Mouse (Mus musculus): Measurements from ENCODE around the gene Dhx8. TPM values are rescaled to one million over a fixed set of nuclear protein-coding genes. Genes with fewer than 3 reads are reported as not detected.

The Dhx8 gene
- polyA plus RNA-seq, 1 experiment from 2014 or later, result 46.7 TPM

DNA sequence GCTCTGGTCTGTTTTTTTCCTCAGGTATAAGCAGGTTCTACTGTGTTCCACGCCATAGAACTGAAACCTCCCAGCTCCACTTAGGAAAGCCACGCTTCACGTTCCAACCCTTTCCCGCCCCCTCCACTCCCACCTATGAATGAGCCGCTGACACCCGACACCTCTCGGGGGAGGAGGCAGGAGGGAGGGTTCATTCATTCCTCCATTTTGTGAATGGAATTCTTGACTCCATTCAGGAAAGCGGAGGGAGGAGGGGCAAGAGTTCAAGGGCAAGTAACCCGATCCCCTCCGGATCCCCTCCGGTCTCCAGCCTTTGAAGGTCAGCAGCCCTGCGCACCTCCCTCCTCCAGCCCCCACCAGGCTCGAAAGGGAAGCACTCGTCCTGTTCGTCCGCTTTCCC, 39.7 kb downstream of the Dhx8 start:
- Histone ChIP-seq H3K36me3 (replicated peaks; ENCODE audit: control insufficient read depth, insufficient read depth, low read depth, low read length) (peaks cover 5% of the 10 kb centered on the region), H3K27ac (replicated peaks; ENCODE audit: low read depth, low read length) (no peak overlapping the region)
- ATAC-seq (replicated peaks; ENCODE audit: insufficient number of reproducible peaks, low FRiP score, low TSS enrichment, low read depth), result peak; percentile 78

DNA sequence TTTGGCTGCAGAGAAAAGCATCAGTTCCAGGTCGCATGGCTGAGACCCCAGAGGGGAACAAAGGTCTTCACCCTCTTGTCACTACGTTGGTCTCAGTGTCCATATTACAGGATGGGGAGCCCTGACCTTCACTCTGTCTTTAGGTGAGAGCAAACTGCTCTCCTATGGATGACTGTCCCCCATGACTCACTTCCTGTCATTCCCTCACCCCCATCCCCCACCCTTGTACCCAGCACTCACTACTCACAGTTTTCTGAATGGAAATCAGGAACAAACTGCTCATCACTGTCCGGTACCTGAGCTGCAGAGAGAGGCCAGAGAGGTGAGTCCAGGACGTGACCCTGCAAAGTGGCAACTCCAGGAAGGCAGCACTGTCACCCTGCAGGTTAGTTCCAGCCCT, 44.1 kb downstream of the Dhx8 start:
- H3K27me3 ChIP-seq (ENCODE audit: control insufficient read depth, insufficient read depth, low read length), result peaks cover 3% of the 10 kb centered on the region; the same call in 1 of the 2 replicates
- 67% methylated on average over 4 of the region's 4 CpGs for WGBS
- H3K4me2 ChIP-seq (ENCODE audit: low read depth, low read length), result no peak overlapping the region
- no peak overlapping the region for H3K27ac ChIP-seq (replicated peaks; ENCODE audit: low read depth, low read length)
- no peaks in the 10 kb centered on the region; the same call in 1 of the 2 replicates for H3K9me3 ChIP-seq (replicated peaks; ENCODE audit: control insufficient read depth, low read length)
- ATAC-seq (replicated peaks; ENCODE audit: insufficient number of reproducible peaks, low FRiP score, low TSS enrichment, low read depth), result no peak
- DNase-seq (ENCODE audit: low spot score), result no peak
- no peaks in the 10 kb centered on the region for H3K36me3 ChIP-seq (replicated peaks; ENCODE audit: control insufficient read depth, insufficient read depth, low read depth, low read length)
- H3K4me1 ChIP-seq (ENCODE audit: control insufficient read depth, insufficient read depth, low read length), result no peaks in the 10 kb centered on the region; the same call in none of the 2 replicates
- H3K4me3 ChIP-seq (ENCODE audit: low read depth, low read length), result no peak overlapping the region
- H3K9ac ChIP-seq (replicated peaks; ENCODE audit: low read length), result no peak overlapping the region

More for the DNA sequence above, 39.7 kb downstream of the Dhx8 start:
- no peaks in the 10 kb centered on the region; the same call in none of the 2 replicates for H3K4me1 ChIP-seq (ENCODE audit: control insufficient read depth, insufficient read depth, low read length)
- H3K4me2 ChIP-seq (ENCODE audit: low read depth, low read length), result peak overlapping the region; percentile 14; the same call in 1 of the 2 replicates
- H3K9me3 ChIP-seq (replicated peaks; ENCODE audit: control insufficient read depth, low read length), result no peaks in the 10 kb centered on the region; the same call in 1 of the 2 replicates
- no peak overlapping the region for H3K4me3 ChIP-seq (ENCODE audit: low read depth, low read length)
- WGBS, result 0% methylated on average over 12 of the region's 16 CpGs
- DNase-seq (ENCODE audit: low spot score), result peak; percentile 97
- peaks cover 3% of the 10 kb centered on the region; the same call in 1 of the 2 replicates for H3K27me3 ChIP-seq (ENCODE audit: control insufficient read depth, insufficient read depth, low read length)
- H3K9ac ChIP-seq (replicated peaks; ENCODE audit: low read length), result no peak overlapping the region

DNA sequence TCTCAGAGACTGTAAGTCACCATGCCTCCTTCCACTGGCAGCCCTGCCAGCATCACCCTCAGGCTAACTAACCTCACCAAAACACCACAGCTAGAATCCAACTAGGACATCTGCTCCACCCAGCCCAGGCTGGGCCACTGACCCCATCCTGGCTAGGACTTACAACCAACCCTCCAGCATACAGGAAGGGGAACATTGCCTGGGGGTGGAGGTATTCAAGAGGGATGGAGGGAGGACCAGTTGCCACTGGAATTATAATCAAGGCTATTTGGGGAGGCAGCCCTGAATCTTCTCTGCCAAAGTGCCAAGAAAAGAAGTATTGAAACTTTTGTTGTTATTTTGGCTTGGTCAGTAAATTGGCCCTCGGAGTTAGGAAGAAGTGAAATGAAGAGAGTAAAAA, 50.4 kb downstream of the Dhx8 start:
- no peaks in the 10 kb centered on the region; the same call in 1 of the 2 replicates for H3K4me1 ChIP-seq (ENCODE audit: control insufficient read depth, insufficient read depth, low read length)
- ATAC-seq (replicated peaks; ENCODE audit: insufficient number of reproducible peaks, low FRiP score, low TSS enrichment, low read depth) (no peak), DNase-seq (ENCODE audit: low spot score) (no peak)
- no peaks in the 10 kb centered on the region for H3K9me3 ChIP-seq (replicated peaks; ENCODE audit: control insufficient read depth, low read length)
- peaks cover 34% of the 10 kb centered on the region for H3K27me3 ChIP-seq (ENCODE audit: control insufficient read depth, insufficient read depth, low read length)
- no peak overlapping the region for H3K9ac ChIP-seq (replicated peaks; ENCODE audit: low read length)
- 65% methylated on average over 1 of the region's 1 CpGs for WGBS
- no peaks in the 10 kb centered on the region for H3K36me3 ChIP-seq (replicated peaks; ENCODE audit: control insufficient read depth, insufficient read depth, low read depth, low read length)
- H3K27ac ChIP-seq (replicated peaks; ENCODE audit: low read depth, low read length), result no peak overlapping the region
- H3K4me3 ChIP-seq (ENCODE audit: low read depth, low read length), result no peak overlapping the region
- H3K4me2 ChIP-seq (ENCODE audit: low read depth, low read length), result no peak overlapping the region

DNA sequence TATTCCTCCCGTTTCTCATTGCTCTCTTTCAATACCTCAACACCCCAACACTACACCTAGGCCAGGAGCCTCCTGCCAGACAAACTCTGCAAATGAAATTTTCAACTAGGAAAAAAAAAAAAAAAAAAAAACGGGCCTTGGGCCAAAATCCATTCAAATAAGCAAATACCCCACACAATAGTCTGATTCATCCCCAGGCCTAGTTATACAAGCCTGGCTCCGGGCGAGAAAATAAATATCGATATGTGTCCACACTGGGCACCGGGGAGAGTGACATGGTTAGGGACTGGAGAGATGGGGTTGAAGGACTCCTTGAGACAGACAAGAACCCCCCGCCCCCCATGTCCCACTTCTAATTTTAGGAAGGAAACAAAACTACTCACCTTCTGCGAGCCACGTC, 50.9 kb downstream of the Dhx8 start:
- H3K27me3 ChIP-seq (ENCODE audit: control insufficient read depth, insufficient read depth, low read length), result peaks cover 34% of the 10 kb centered on the region
- H3K36me3 ChIP-seq (replicated peaks; ENCODE audit: control insufficient read depth, insufficient read depth, low read depth, low read length), result no peaks in the 10 kb centered on the region
- H3K27ac ChIP-seq (replicated peaks; ENCODE audit: low read depth, low read length), result no peak overlapping the region
- H3K4me2 ChIP-seq (ENCODE audit: low read depth, low read length), result peak overlapping the region; percentile 95
- H3K4me3 ChIP-seq (ENCODE audit: low read depth, low read length), result peak overlapping the region; percentile 57
- peak overlapping the region; percentile 69 for H3K9ac ChIP-seq (replicated peaks; ENCODE audit: low read length)
- H3K4me1 ChIP-seq (ENCODE audit: control insufficient read depth, insufficient read depth, low read length), result no peaks in the 10 kb centered on the region; the same call in 1 of the 2 replicates
- ATAC-seq (replicated peaks; ENCODE audit: insufficient number of reproducible peaks, low FRiP score, low TSS enrichment, low read depth) (no peak), DNase-seq (ENCODE audit: low spot score) (no peak)
- H3K9me3 ChIP-seq (replicated peaks; ENCODE audit: control insufficient read depth, low read length), result no peaks in the 10 kb centered on the region
- WGBS, result 21% methylated on average over 9 of the region's 9 CpGs

DNA sequence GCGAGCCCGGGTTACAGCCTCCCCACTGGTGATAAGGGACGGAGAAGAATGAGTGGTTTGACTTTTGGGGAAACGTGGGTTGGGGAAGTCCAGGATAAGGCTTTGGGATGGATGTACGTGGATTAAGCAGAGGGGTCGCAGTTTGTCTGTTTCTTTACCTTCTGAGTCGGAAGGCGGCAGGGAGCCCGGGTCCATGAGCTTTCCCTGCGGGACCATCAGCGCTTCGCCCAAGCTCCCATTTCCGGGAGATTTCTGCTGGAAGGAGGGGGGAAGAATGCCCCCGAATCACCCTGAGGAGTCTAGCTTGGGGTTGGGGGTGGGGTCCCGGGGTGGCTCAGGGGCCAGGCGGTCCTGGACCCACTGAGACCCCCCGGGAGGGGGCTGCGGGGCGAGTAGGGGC, 51.4 kb downstream of the Dhx8 start:
- no peaks in the 10 kb centered on the region for H3K36me3 ChIP-seq (replicated peaks; ENCODE audit: control insufficient read depth, insufficient read depth, low read depth, low read length)
- peak overlapping the region; percentile 57 for H3K4me3 ChIP-seq (ENCODE audit: low read depth, low read length)
- peaks cover 34% of the 10 kb centered on the region for H3K27me3 ChIP-seq (ENCODE audit: control insufficient read depth, insufficient read depth, low read length)
- WGBS, result 2% methylated on average over 19 of the region's 19 CpGs
- ATAC-seq (replicated peaks; ENCODE audit: insufficient number of reproducible peaks, low FRiP score, low TSS enrichment, low read depth), result no peak
- H3K27ac ChIP-seq (replicated peaks; ENCODE audit: low read depth, low read length), result peak overlapping the region; percentile 70
- H3K9me3 ChIP-seq (replicated peaks; ENCODE audit: control insufficient read depth, low read length), result no peaks in the 10 kb centered on the region
- H3K4me2 ChIP-seq (ENCODE audit: low read depth, low read length), result peak overlapping the region; percentile 95
- H3K9ac ChIP-seq (replicated peaks; ENCODE audit: low read length), result peak overlapping the region; percentile 69
- no peaks in the 10 kb centered on the region; the same call in 1 of the 2 replicates for H3K4me1 ChIP-seq (ENCODE audit: control insufficient read depth, insufficient read depth, low read length)
- peak; percentile 34 for DNase-seq (ENCODE audit: low spot score)

DNA sequence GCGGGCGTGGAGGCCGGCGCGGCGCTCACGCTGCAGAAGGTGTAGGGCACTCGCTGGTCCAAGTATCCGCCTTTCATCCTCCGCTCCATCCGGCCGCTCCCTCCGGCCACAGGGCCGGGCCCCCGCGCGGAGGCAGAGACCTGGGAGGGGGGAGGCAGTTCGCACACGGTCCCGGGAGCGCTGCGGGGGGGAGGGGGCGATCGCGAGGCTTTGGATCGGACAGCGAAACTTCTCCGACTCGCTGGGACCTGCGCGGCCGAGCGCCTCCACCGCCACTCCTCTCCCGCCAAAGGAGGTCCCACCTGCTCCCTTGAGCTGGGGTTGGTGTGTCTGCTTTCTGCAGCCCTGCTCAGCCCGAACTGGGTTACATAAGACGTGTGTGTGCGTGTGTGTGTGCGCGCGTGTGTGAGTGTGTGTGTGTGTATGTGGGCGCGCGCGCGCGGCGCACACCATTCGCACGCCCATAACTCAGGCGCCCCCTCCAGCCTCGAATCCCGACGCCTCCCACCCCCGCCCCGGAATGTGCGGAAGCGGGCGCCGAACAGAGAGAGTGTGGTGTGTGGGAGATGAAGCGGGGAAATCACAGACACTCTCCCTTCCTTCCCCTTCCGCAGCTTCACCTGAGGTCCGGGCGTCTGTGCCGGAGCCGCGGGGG, 51.9 kb downstream of the Dhx8 start:
- Histone ChIP-seq H3K9ac (replicated peaks; ENCODE audit: low read length) (peak overlapping the region; percentile 69), H3K27me3 (ENCODE audit: control insufficient read depth, insufficient read depth, low read length) (peaks cover 34% of the 10 kb centered on the region), H3K4me3 (ENCODE audit: low read depth, low read length) (peak overlapping the region; percentile 57), H3K27ac (replicated peaks; ENCODE audit: low read depth, low read length) (peak overlapping the region; percentile 70), H3K4me1 (ENCODE audit: control insufficient read depth, insufficient read depth, low read length) (no peaks in the 10 kb centered on the region; the same call in 1 of the 2 replicates), H3K36me3 (replicated peaks; ENCODE audit: control insufficient read depth, insufficient read depth, low read depth, low read length) (no peaks in the 10 kb centered on the region), H3K4me2 (ENCODE audit: low read depth, low read length) (peak overlapping the region; percentile 95), H3K9me3 (replicated peaks; ENCODE audit: control insufficient read depth, low read length) (no peaks in the 10 kb centered on the region)
- under 1% methylated on average over 48 of the region's 67 CpGs for WGBS
- DNase-seq (ENCODE audit: low spot score), result peak; percentile 49
- peak; percentile 76 for ATAC-seq (replicated peaks; ENCODE audit: insufficient number of reproducible peaks, low FRiP score, low TSS enrichment, low read depth)

DNA sequence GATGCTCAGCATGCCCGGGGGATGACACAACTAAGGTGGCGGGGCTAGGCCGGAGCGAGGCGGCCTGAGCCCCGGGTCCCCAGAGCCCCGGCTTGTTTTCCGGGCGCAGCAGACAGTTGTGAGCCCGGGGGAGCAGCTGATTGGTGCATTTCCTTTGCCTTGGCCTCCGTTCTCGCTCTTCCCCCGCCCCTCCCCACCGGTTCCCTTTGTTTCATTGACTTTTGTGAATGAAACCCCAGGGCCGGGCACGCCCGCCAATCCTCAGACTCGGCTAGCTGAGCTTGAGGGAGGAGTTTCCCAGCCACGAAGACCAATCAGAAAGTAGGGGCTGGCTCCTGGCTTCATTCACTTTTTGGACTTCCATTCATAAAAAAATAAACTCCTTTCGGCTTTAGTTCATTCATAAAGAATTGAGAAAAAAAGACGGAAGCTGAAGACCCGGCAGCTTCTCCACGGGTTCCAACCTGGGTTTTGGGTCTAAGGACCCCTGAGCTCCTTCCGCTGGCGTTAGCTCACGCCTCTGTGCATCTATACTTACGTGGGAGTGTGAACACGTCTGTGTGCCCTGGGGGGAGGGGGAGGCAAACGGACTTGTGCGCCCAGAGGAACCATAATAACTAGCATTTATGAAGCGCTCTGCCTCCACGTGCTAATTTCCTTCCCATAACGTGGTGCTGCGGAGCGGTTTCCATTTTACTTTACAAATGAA, 52.6 kb downstream of the Dhx8 start, which contains the start of gene Etv4:
Etv4 (minus strand) TSS at position 229 of the 709 bp plus-strand sequence.
- Histone ChIP-seq H3K9ac (replicated peaks; ENCODE audit: low read length) (peak within 1 kb of the TSS; percentile 69), H3K27ac (replicated peaks; ENCODE audit: low read depth, low read length) (peak within 1 kb of the TSS; percentile 70), H3K4me2 (ENCODE audit: low read depth, low read length) (peak within 1 kb of the TSS; percentile 95), H3K36me3 (replicated peaks; ENCODE audit: control insufficient read depth, insufficient read depth, low read depth, low read length) (no peaks in the 10 kb centered on the region), H3K4me1 (ENCODE audit: control insufficient read depth, insufficient read depth, low read length) (no peaks in the 10 kb centered on the region; the same call in 1 of the 2 replicates), H3K27me3 (ENCODE audit: control insufficient read depth, insufficient read depth, low read length) (peaks cover 34% of the 10 kb centered on the region), H3K9me3 (replicated peaks; ENCODE audit: control insufficient read depth, low read length) (no peaks in the 10 kb centered on the region), H3K4me3 (ENCODE audit: low read depth, low read length) (peak within 1 kb of the TSS; percentile 57)
- under 1% methylated on average over 35 of the region's 35 CpGs for WGBS
- DNase-seq (ENCODE audit: low spot score) (peak; percentile 98), ATAC-seq (replicated peaks; ENCODE audit: insufficient number of reproducible peaks, low FRiP score, low TSS enrichment, low read depth) (peak; percentile 85)

DNA sequence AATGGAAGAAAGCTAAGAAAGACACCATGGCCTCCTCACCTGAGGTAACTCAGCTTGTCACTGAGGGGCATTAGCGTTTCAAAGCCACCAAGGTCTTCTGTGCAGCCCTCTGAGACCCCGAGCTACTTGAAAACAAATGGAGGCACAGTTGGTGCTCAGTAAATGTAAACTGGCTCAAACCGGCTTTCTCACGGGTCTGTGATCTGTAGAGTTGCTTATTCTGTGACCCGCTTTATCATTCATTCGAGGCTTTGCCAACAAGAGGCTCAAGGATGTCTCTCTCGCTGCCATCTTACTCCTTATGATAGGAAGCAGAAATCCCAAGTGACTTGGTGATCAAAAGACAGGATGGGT, 53.1 kb downstream of the Dhx8 start:
- DNase-seq (ENCODE audit: low spot score) (peak; percentile 12), ATAC-seq (replicated peaks; ENCODE audit: insufficient number of reproducible peaks, low FRiP score, low TSS enrichment, low read depth) (no peak)
- Histone ChIP-seq H3K9me3 (replicated peaks; ENCODE audit: control insufficient read depth, low read length) (no peaks in the 10 kb centered on the region), H3K4me2 (ENCODE audit: low read depth, low read length) (peak overlapping the region; percentile 54), H3K4me3 (ENCODE audit: low read depth, low read length) (no peak overlapping the region; the same call in 1 of the 2 replicates), H3K9ac (replicated peaks; ENCODE audit: low read length) (no peak overlapping the region), H3K4me1 (ENCODE audit: control insufficient read depth, insufficient read depth, low read length) (no peaks in the 10 kb centered on the region; the same call in none of the 2 replicates), H3K36me3 (replicated peaks; ENCODE audit: control insufficient read depth, insufficient read depth, low read depth, low read length) (no peaks in the 10 kb centered on the region), H3K27me3 (ENCODE audit: control insufficient read depth, insufficient read depth, low read length) (peaks cover 34% of the 10 kb centered on the region), H3K27ac (replicated peaks; ENCODE audit: low read depth, low read length) (no peak overlapping the region)
- WGBS, result 11% methylated on average over 7 of the region's 7 CpGs

Measured in embryonic facial prominence, embryonic 11.5 days (tissue).